Mouse (Mus musculus) lung, postnatal 0 days (tissue): Measurements from ENCODE around the gene Ly6g6e. TPM values are rescaled to one million over a fixed set of nuclear protein-coding genes. Genes with fewer than 3 reads are reported as not detected.

Experiments used
- ATAC-seq: fragments of 200-750 bp; cut with Nextera tagmentation; 2 replicates; pipeline ENCODE4 v1.8.0; 2017; ENCODE audit warnings: moderate library complexity
- DNase-seq: peaks from one replicate; pipeline ENCODE4 v3.0.0-alpha.2; 2016; ENCODE audit warnings: low spot score
- H3K27ac ChIP-seq: fragments of 300-500 bp; sonication (generic); 2 replicates; pipeline ENCODE4 v1.5.1; 2014; ENCODE audit warnings: antibody characterized with exemption, mild to moderate bottlenecking, low read length, mixed read lengths
- H3K27me3 ChIP-seq: fragments of 300-500 bp; sonication (generic); replicated peaks from 2 replicates; pipeline ENCODE4 v1.6.1; 2014; ENCODE audit warnings: low read length, mixed read lengths; ENCODE audit not compliant: insufficient read depth
- H3K36me3 ChIP-seq: fragments of 300-500 bp; sonication (generic); 2 replicates; pipeline ENCODE4 v1.6.1; 2014; ENCODE audit warnings: low read length, mixed read lengths; ENCODE audit not compliant: insufficient read depth
- H3K4me1 ChIP-seq: fragments of 300-500 bp; sonication (generic); 2 replicates; pipeline ENCODE4 v1.6.1; 2014; ENCODE audit warnings: antibody characterized with exemption, low read depth, low read length, mixed read lengths; ENCODE audit not compliant: insufficient read depth
- H3K4me2 ChIP-seq: fragments of 300-500 bp; sonication (generic); replicated peaks from 2 replicates; pipeline ENCODE4 v1.6.1; 2014; ENCODE audit warnings: low read depth, mild to moderate bottlenecking, low read length, moderate library complexity, mixed read lengths
- H3K4me3 ChIP-seq: fragments of 300-500 bp; sonication (generic); 2 replicates; pipeline ENCODE4 v1.5.1; 2014; ENCODE audit warnings: low read depth, low read length
- H3K9ac ChIP-seq: fragments of 300-500 bp; sonication (generic); replicated peaks from 2 replicates; pipeline ENCODE4 v1.6.1; 2014; ENCODE audit warnings: low read depth, mild to moderate bottlenecking
- H3K9me3 ChIP-seq: fragments of 300-500 bp; sonication (generic); 2 replicates; pipeline ENCODE4 v1.6.1; 2016; ENCODE audit warnings: low read length, mixed read lengths
- CTCF ChIP-seq: IDR thresholded peaks from 2 replicates; pipeline ENCODE4 v1.5.1; 2016; ENCODE audit warnings: antibody characterized with exemption, mild to moderate bottlenecking
- EP300 ChIP-seq: IDR thresholded peaks from 2 replicates; pipeline ENCODE4 v1.6.1; 2016; ENCODE audit warnings: antibody characterized with exemption, mild to moderate bottlenecking, control low read depth
- WGBS: fragments of 180-500 bp; shearing (Covaris S2); extraction: QIAGEN DNeasy Blood & Tissue Kit; methylation state at CpG from one replicate; pipeline ENCODE4 v1.1.7; 2014; 5-methylcytosine and 5-hydroxymethylcytosine counted together
- polyA plus RNA-seq: library from polyadenylated mRNA; unstranded; fragments of >200 nt; fragmentation: Nextera tagmentation; extraction: Ambion mirVana; gene quantifications from 2 replicates; pipeline ENCODE4 v1.2.1, GENCODE M21; 2015

Ly6g6e gene
- polyA plus RNA-seq, 1 experiment from 2014 or later: 2.8 TPM

DNA sequence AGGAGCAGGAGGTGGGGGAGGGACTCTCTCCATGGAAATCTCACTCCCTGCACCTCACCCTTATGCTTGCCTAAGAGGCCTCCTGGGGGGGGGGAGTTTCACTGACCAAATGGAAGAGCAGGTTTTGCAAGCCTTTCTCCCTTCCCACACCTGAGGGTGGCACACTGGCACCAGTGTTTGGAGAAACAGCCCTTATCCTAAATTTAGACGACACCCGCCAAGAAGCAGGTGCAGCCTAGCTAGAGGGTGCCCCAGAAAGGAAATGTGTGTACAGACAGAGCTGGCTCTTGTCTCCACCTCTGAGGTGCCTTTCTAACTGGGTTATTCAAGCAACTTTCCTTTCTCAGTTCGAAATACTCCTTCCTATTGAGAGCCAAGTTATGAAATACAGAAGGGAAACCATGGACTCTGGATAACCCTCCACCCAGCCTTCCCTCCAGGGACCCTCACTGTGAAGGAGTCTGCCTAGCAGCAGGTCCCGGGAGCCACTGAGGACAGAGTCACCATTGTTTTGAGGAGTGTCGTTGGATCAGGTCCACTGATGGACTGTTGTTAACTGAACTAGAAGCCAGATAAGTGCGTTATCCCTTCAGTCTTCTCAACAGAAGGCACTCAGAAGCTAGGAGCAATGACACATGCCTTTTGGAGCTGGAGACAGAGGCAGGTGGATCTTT is 6.0 kb upstream of the Ly6g6e start:
- WGBS: 45% methylated on average over 6 of the region's 6 CpGs
- TF ChIP-seq EP300 (no peak), CTCF (peak; percentile 32; the same call in 1 of the 2 replicates)
- H3K4me2 ChIP-seq: no peak overlapping the region
- no peaks in the 10 kb centered on the region for H3K9me3 ChIP-seq
- H3K27ac ChIP-seq: no peak overlapping the region
- ATAC-seq (peak; percentile 52), DNase-seq (peak; percentile 70)
- H3K9ac ChIP-seq: no peak overlapping the region
- peaks cover under 1% of the 10 kb centered on the region; the same call in 1 of the 2 replicates for H3K4me1 ChIP-seq
- 0 out of 2 replicates have a peak, but pooled peaks cover 3% of the 10 kb centered on the region for H3K27me3 ChIP-seq
- H3K36me3 ChIP-seq: no peaks in the 10 kb centered on the region
- H3K4me3 ChIP-seq: no peak overlapping the region

DNA sequence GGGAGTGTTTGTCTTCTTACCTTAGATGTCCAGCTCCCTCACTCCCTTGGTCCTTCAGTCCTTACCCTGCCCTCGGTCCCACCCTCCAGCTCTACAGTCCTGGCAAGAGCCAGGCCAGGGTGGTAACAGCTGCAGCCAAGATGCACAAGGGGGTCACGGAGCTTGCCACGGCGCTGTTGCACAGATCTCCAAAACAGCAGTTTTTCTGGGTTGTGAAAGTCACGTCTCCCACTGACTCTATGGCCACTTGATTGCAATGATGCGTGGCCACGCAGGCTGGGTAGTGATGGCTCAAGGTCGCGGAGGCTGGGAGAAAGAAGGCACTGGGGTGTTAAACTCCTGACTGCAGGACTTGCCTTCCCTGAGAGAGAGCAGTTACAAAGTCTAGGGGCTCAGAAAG is 5.2 kb upstream of the Ly6g6e start:
- Histone ChIP-seq H3K27ac (no peak overlapping the region), H3K9me3 (no peaks in the 10 kb centered on the region)
- 61% methylated on average over 9 of the region's 9 CpGs for WGBS

DNA sequence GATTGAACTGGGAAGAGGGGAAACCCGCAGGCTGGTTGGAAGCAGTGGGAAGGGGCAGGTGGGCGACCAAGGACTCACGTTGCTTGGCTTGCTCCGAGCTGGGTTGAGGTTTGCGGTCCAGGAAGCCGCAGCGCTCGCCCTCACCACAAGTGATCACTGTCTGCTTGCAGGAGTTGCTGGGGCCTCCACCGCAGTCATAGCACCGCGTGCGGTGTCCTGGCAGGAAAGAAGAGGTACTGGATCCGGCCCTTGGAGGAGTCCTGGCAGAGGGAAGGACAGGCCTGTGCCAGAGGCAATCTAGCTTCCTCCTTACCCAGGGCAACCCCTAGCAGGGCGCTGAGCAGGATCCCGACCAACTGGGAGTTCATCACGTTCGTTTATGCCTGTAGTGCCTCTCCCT is 2.6 kb upstream of the Ly6g6e start:
- DNase-seq (no peak), ATAC-seq (no peak)
- Histone ChIP-seq H3K27me3 (no peaks in the 10 kb centered on the region), H3K9ac (no peak overlapping the region), H3K4me3 (no peak overlapping the region), H3K4me2 (no peak overlapping the region), H3K9me3 (no peaks in the 10 kb centered on the region), H3K4me1 (no peaks in the 10 kb centered on the region), H3K36me3 (no peaks in the 10 kb centered on the region), H3K27ac (no peak overlapping the region)
- WGBS: 58% methylated on average over 17 of the region's 17 CpGs
- TF ChIP-seq CTCF (no peak), EP300 (no peak)

More for the DNA sequence above, 5.2 kb upstream of the Ly6g6e start:
- ATAC-seq (no peak), DNase-seq (no peak)
- no peak overlapping the region for H3K9ac ChIP-seq
- no peaks in the 10 kb centered on the region; the same call in 1 of the 2 replicates for H3K4me1 ChIP-seq
- H3K36me3 ChIP-seq: no peaks in the 10 kb centered on the region
- H3K4me2 ChIP-seq: no peak overlapping the region
- TF ChIP-seq EP300: no peak
- TF ChIP-seq CTCF: no peak
- 0 out of 2 replicates have a peak, but pooled peaks cover under 1% of the 10 kb centered on the region for H3K27me3 ChIP-seq
- H3K4me3 ChIP-seq: no peak overlapping the region

DNA sequence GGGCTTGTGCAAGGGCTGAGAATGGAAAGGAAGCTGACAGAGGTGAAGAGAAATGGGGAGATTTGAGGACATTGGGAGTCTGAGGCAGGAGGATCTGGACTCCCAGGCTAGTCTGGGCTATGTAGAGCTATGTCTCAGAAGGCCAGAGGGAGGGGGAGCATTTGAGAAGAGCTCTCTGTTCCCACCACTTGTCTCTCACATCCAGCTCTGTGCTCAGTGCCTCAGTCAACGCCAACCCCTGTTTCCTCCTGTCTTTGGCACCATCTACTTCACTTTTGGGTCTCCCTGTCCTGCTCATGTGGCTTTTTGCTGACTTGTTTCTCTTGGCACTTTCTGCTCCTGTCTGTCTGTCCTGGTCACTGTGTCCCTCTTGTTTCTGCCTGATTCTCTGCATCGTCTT is 583 bp downstream of the Ly6g6e start:
- 24% methylated on average over 2 of the region's 2 CpGs for WGBS
- H3K36me3 ChIP-seq: no peaks in the 10 kb centered on the region
- H3K4me1 ChIP-seq: no peaks in the 10 kb centered on the region
- peak overlapping the region; percentile 36 for H3K9ac ChIP-seq
- H3K27me3 ChIP-seq: no peaks in the 10 kb centered on the region
- TF ChIP-seq EP300: no peak
- TF ChIP-seq CTCF: no peak
- peak overlapping the region; percentile 56 for H3K4me2 ChIP-seq
- H3K4me3 ChIP-seq: peak overlapping the region; percentile 38
- no peak for DNase-seq
- no peaks in the 10 kb centered on the region for H3K9me3 ChIP-seq
- peak overlapping the region; percentile 76 for H3K27ac ChIP-seq
- ATAC-seq: peak; percentile 50; the same call in 1 of the 2 replicates

DNA sequence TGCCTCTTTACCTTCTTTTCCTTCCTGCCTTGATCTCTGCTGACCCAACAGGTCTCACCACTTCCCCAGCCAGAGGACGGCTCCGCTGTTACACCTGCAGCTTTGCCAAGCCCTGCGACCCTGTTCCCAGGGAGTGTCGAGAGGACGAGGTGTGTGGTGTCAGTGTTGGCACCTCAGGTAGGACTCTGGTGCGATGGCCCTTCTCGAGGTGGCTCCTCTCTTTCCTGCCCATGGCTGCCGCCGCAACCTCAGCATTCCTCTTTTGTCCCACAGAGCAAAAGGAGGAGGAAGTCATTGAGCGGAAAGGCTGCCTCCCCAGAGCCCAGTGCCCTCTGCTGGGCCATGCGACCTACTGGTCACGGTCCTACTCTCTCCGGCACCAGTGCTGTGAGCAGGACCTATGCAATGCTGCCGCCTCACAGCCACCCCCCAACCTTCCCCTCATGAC is 1.1 kb downstream of the Ly6g6e start, which contains the start of gene Ly6g6d:
Ly6g6d (minus strand) TSS at position 280 of the 448 bp plus-strand sequence.
- ATAC-seq: peak; percentile 95
- peak within 1 kb of the TSS; percentile 76 for H3K27ac ChIP-seq
- peak within 1 kb of the TSS; percentile 38 for H3K4me3 ChIP-seq
- peak within 1 kb of the TSS; percentile 36 for H3K9ac ChIP-seq
- peak; percentile 88 for DNase-seq
- no peaks in the 10 kb centered on the region for H3K36me3 ChIP-seq
- 3% methylated on average over 14 of the region's 14 CpGs for WGBS
- no peaks in the 10 kb centered on the region for H3K9me3 ChIP-seq
- H3K27me3 ChIP-seq: no peaks in the 10 kb centered on the region
- no peaks in the 10 kb centered on the region for H3K4me1 ChIP-seq
- TF ChIP-seq CTCF (peak; percentile 85), EP300 (no peak)
- H3K4me2 ChIP-seq: peak within 1 kb of the TSS; percentile 56

DNA sequence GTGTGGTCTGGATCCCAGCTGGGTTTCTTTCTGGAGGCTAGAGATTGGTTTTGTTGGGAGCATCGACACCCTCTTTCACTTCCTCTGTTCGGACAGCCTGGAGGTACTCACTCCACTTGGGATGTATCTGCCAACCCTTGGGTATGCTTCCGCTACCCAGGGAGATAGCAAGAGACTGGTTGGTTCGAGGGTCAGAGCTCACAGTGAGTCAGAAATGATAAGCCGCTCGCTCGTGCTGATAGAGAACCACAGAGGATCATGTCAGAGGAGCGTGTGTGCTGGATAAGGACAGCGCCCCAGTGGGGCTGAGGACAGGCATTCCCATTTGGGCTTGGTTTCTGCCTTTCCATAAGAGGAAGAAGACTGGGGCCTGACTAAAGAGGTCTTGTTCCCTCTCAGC is 3.1 kb downstream of the Ly6g6e start:
- Histone ChIP-seq H3K36me3 (no peaks in the 10 kb centered on the region), H3K4me3 (no peak overlapping the region), H3K9ac (no peak overlapping the region), H3K27me3 (no peaks in the 10 kb centered on the region), H3K27ac (no peak overlapping the region), H3K4me1 (no peaks in the 10 kb centered on the region), H3K9me3 (no peaks in the 10 kb centered on the region), H3K4me2 (no peak overlapping the region)
- DNase-seq (no peak), ATAC-seq (no peak)
- no peak for TF ChIP-seq EP300
- TF ChIP-seq CTCF: no peak
- 39% methylated on average over 9 of the region's 9 CpGs for WGBS
